Mouse (Mus musculus): ENCODE results near the gene Mapk8ip1. TPM values are rescaled to one million over a fixed set of nuclear protein-coding genes. Genes with fewer than 3 reads are reported as not detected.

The Mapk8ip1 gene
- total RNA-seq (2014; rRNA removed) (0.65 and 1.0 TPM in 2 replicates), polyA plus RNA-seq (2012; rRNA removed) (1.3 and 1.6 TPM in 2 replicates)

DNA sequence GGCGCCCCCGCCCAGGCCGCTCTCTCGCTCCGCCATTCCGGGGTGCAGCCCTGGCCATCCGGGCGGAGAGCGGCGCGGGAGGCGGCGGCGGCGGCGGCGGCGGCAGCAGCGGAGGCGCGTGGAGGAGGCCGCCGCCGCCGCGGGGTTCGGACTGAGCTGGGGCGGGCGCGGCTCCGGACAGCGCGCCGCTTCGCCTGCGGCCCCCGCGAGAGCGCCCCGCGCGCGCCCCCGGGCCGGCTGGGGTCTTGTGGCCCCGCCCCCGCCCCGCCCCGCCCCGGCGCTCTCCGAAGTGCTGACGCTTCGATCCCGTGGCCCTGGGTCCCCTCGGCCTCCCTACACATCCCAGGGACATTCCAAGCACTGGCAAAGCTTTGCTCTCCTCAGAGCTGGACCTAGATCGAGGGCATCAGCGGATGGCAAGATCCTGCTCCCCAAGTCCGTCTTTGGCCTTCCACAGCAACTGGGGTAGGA, at the start of gene Mapk8ip1:
Mapk8ip1 (minus strand) TSS at position 173 of the 471 bp plus-strand sequence.
- no peak for TF ChIP-seq CTCF (IDR thresholded peaks at IDR 0.05; ENCODE audit: low read depth, low read length)
- TF ChIP-seq POLR2A (IDR thresholded peaks at IDR 0.05; ENCODE audit: extremely low read depth, insufficient read depth, low read length) = no peak
- Histone ChIP-seq H3K9ac (ENCODE audit: low read depth, low read length) (no peak within 1 kb of the TSS; the same call in 1 of the 2 replicates), H3K36me3 (ENCODE audit: control insufficient read depth, insufficient read depth, low read length) (peaks cover 3% of the 10 kb centered on the region; the same call in 1 of the 2 replicates), H3K79me2 (ENCODE audit: control insufficient read depth, insufficient read depth, low read length) (no peaks in the 10 kb centered on the region), H3K27me3 (ENCODE audit: control insufficient read depth, insufficient read depth, low read length) (peaks cover 2% of the 10 kb centered on the region; the same call in 1 of the 2 replicates), H3K4me1 (ENCODE audit: control insufficient read depth, insufficient read depth, low read length) (peaks cover 3% of the 10 kb centered on the region; the same call in 1 of the 2 replicates), H3K4me3 (ENCODE audit: insufficient read depth, low read depth, low read length) (peak within 1 kb of the TSS; percentile 13; the same call in 1 of the 2 replicates), H3K27ac (replicated peaks; ENCODE audit: insufficient read depth, low read depth, low read length) (no peak within 1 kb of the TSS)
- WGBS = 5% methylated on average over 45 of the region's 59 CpGs
- no peak for DNase-seq (ENCODE audit: extremely low read depth, low read depth, low spot score)

DNA sequence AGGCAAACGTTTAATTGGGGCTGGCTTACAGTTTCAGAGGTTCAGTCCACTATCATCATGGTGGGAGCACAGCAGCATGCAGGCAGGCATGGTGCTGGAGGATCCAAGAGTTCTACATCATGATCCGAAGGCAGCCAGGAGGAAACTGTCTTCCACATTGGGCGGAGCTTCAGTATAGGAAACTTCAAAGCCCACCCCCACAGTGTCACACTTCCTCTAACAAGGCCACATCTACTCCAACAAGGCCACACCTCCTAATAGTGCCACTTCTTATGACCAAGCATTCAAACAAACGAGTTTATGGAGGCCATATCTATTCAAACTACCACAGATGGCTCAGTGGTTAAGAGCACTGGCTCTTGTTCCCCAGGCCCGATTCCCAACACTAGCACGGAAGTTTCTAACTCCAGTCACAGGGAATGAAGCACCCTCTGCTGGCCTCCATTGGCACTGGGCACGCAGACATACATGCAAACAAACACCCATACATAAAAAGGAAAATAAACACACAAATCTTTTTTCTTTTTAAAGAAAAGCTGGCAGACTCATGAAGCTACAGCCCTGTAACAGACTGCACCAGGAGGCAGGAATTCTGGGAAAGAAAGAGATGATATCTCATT, 46.2 kb upstream of the Mapk8ip1 start:
- H3K9ac ChIP-seq (ENCODE audit: low read depth, low read length) = no peak overlapping the region
- no peaks in the 10 kb centered on the region for H3K36me3 ChIP-seq (ENCODE audit: control insufficient read depth, insufficient read depth, low read length)
- DNase-seq (ENCODE audit: extremely low read depth, low read depth, low spot score) = no peak
- no peaks in the 10 kb centered on the region for H3K27me3 ChIP-seq (ENCODE audit: control insufficient read depth, insufficient read depth, low read length)
- TF ChIP-seq CTCF (IDR thresholded peaks at IDR 0.05; ENCODE audit: low read depth, low read length) (peak; percentile 10; the same call in 1 of the 2 replicates), POLR2A (IDR thresholded peaks at IDR 0.05; ENCODE audit: extremely low read depth, insufficient read depth, low read length) (no peak)
- 65% methylated on average over 7 of the region's 7 CpGs for WGBS
- no peak overlapping the region for H3K4me3 ChIP-seq (ENCODE audit: insufficient read depth, low read depth, low read length)
- H3K79me2 ChIP-seq (ENCODE audit: control insufficient read depth, insufficient read depth, low read length) = no peaks in the 10 kb centered on the region
- H3K4me1 ChIP-seq (ENCODE audit: control insufficient read depth, insufficient read depth, low read length) = peaks cover 27% of the 10 kb centered on the region
- 0 out of 2 replicates have a peak overlapping the region, but pooled peaks have one; percentile 2 for H3K27ac ChIP-seq (replicated peaks; ENCODE audit: insufficient read depth, low read depth, low read length)

DNA sequence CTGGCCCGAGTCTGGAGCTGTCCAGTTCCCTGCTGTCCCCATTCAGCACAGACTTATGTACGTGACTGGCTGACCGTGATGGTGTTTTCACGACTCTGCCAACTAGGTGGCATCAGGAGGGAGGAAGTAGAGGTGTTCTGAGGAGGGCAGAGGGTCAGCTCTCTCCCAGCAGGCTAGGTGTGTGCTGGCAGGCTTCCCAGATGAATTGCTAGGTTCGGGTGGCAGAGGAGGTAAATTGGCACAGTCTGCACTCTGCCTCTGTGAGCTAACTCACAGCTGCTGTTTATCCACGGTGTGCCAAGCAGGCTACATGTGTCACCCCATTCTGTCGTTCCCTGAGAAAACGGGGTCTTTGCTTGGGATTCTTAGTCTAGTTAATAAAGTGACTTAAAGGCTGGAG, 45.6 kb upstream of the Mapk8ip1 start:
- Histone ChIP-seq H3K9ac (ENCODE audit: low read depth, low read length) (no peak overlapping the region), H3K36me3 (ENCODE audit: control insufficient read depth, insufficient read depth, low read length) (no peaks in the 10 kb centered on the region), H3K27me3 (ENCODE audit: control insufficient read depth, insufficient read depth, low read length) (no peaks in the 10 kb centered on the region), H3K4me3 (ENCODE audit: insufficient read depth, low read depth, low read length) (no peak overlapping the region), H3K27ac (replicated peaks; ENCODE audit: insufficient read depth, low read depth, low read length) (peak overlapping the region; percentile 78), H3K79me2 (ENCODE audit: control insufficient read depth, insufficient read depth, low read length) (no peaks in the 10 kb centered on the region), H3K4me1 (ENCODE audit: control insufficient read depth, insufficient read depth, low read length) (peaks cover 27% of the 10 kb centered on the region)
- WGBS = 21% methylated on average over 8 of the region's 8 CpGs
- no peak for TF ChIP-seq POLR2A (IDR thresholded peaks at IDR 0.05; ENCODE audit: extremely low read depth, insufficient read depth, low read length)
- peak; percentile 94 for DNase-seq (ENCODE audit: extremely low read depth, low read depth, low spot score)

DNA sequence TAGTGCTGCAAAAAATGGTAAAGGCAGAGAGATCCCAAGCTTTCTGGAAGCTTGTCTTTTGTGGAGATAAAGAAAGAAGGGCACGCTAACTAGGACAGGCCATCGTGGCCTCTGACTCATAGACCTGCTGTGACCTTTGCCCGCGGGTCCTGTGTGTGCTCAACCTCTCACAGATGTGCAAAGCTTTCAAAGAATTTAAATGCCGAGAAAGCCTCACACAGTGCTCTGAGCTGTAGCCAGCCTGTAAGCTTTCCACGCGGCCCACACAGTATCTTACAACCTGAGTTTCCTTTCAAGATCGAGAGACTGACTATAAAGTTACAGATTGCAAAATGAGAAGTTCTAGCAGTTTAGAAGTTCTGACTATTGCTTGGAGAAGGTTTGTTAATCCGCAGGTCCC, 44.8 kb upstream of the Mapk8ip1 start:
- DNase-seq (ENCODE audit: extremely low read depth, low read depth, low spot score) = peak; percentile 80
- 20% methylated on average over 9 of the region's 9 CpGs for WGBS
- no peaks in the 10 kb centered on the region for H3K27me3 ChIP-seq (ENCODE audit: control insufficient read depth, insufficient read depth, low read length)

DNA sequence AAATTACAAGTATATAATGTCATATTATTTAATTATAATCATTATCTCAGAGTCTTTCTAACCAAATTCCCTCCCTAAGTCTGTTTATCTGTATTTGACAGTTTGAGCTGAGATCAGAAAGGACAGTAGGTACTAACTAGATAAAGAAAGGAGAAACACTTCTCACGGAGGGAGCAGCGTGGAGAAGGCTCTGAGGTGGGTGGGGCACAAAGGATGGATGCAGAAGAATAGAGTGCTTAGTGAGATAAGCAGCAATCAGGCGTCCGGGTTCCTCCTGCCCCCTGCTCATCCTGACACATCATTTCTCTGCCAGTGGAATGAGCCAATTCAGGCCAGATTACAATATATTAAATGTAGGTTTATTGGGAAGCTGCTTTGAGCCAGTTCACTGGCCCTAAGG, 43.3 kb upstream of the Mapk8ip1 start:
- no peak overlapping the region for H3K4me3 ChIP-seq (ENCODE audit: insufficient read depth, low read depth, low read length)
- 68% methylated on average over 4 of the region's 4 CpGs for WGBS
- TF ChIP-seq POLR2A (IDR thresholded peaks at IDR 0.05; ENCODE audit: extremely low read depth, insufficient read depth, low read length) (no peak), CTCF (IDR thresholded peaks at IDR 0.05; ENCODE audit: low read depth, low read length) (no peak)
- DNase-seq (ENCODE audit: extremely low read depth, low read depth, low spot score) = no peak
- H3K27ac ChIP-seq (replicated peaks; ENCODE audit: insufficient read depth, low read depth, low read length) = no peak overlapping the region
- H3K27me3 ChIP-seq (ENCODE audit: control insufficient read depth, insufficient read depth, low read length) = no peaks in the 10 kb centered on the region
- peaks cover 23% of the 10 kb centered on the region for H3K4me1 ChIP-seq (ENCODE audit: control insufficient read depth, insufficient read depth, low read length)
- H3K36me3 ChIP-seq (ENCODE audit: control insufficient read depth, insufficient read depth, low read length) = no peaks in the 10 kb centered on the region
- no peak overlapping the region for H3K9ac ChIP-seq (ENCODE audit: low read depth, low read length)
- no peaks in the 10 kb centered on the region for H3K79me2 ChIP-seq (ENCODE audit: control insufficient read depth, insufficient read depth, low read length)

More for the DNA sequence above, 44.8 kb upstream of the Mapk8ip1 start:
- Histone ChIP-seq H3K4me3 (ENCODE audit: insufficient read depth, low read depth, low read length) (no peak overlapping the region), H3K36me3 (ENCODE audit: control insufficient read depth, insufficient read depth, low read length) (no peaks in the 10 kb centered on the region), H3K27ac (replicated peaks; ENCODE audit: insufficient read depth, low read depth, low read length) (peak overlapping the region; percentile 78), H3K79me2 (ENCODE audit: control insufficient read depth, insufficient read depth, low read length) (no peaks in the 10 kb centered on the region), H3K9ac (ENCODE audit: low read depth, low read length) (no peak overlapping the region), H3K4me1 (ENCODE audit: control insufficient read depth, insufficient read depth, low read length) (peaks cover 23% of the 10 kb centered on the region)
- TF ChIP-seq CTCF (IDR thresholded peaks at IDR 0.05; ENCODE audit: low read depth, low read length) = no peak
- no peak for TF ChIP-seq POLR2A (IDR thresholded peaks at IDR 0.05; ENCODE audit: extremely low read depth, insufficient read depth, low read length)

DNA sequence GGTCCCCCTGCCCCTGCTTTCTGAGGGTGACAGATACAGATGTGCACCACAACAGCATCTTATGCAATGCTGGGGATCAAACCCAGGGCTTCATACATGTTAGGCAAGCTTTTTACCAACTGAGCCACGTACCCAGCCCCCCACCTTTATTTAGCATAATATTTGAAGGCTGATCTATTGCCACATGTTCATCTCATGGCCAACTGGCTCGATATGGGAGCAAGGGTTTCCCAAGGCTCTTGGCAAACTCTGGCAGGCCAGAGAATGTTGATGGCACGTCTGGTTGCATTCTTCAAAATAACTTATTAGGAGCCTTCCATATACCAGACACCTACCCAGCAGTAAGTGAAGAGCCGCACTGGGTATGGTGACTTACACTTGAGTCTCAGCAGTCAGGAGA, 42.2 kb upstream of the Mapk8ip1 start:
- Histone ChIP-seq H3K4me3 (ENCODE audit: insufficient read depth, low read depth, low read length) (no peak overlapping the region), H3K4me1 (ENCODE audit: control insufficient read depth, insufficient read depth, low read length) (peaks cover 23% of the 10 kb centered on the region), H3K9ac (ENCODE audit: low read depth, low read length) (no peak overlapping the region), H3K79me2 (ENCODE audit: control insufficient read depth, insufficient read depth, low read length) (no peaks in the 10 kb centered on the region), H3K36me3 (ENCODE audit: control insufficient read depth, insufficient read depth, low read length) (no peaks in the 10 kb centered on the region), H3K27me3 (ENCODE audit: control insufficient read depth, insufficient read depth, low read length) (no peaks in the 10 kb centered on the region), H3K27ac (replicated peaks; ENCODE audit: insufficient read depth, low read depth, low read length) (peak overlapping the region; percentile 47; the same call in 1 of the 2 replicates)
- TF ChIP-seq POLR2A (IDR thresholded peaks at IDR 0.05; ENCODE audit: extremely low read depth, insufficient read depth, low read length) = no peak
- TF ChIP-seq CTCF (IDR thresholded peaks at IDR 0.05; ENCODE audit: low read depth, low read length) = no peak
- peak; percentile 78 for DNase-seq (ENCODE audit: extremely low read depth, low read depth, low spot score)
- 32% methylated on average over 4 of the region's 4 CpGs for WGBS
